Mouse (Mus musculus): ENCODE measurements around the gene Foxn3. TPM values are rescaled to one million over a fixed set of nuclear protein-coding genes. Genes with fewer than 3 reads are reported as not detected.

Foxn3 gene
- polyA plus RNA-seq, 1 experiment from 2014 or later: 87.3 TPM

- Histone ChIP-seq H3K27me3 (ENCODE audit: control insufficient read depth, insufficient read depth, low read length) (no peaks in the 10 kb centered on the region), H3K36me3 (ENCODE audit: control insufficient read depth, insufficient read depth, low read length) (no peaks in the 10 kb centered on the region), H3K4me3 (ENCODE audit: low read depth, low read length) (no peak overlapping the region), H3K27ac (ENCODE audit: low read depth, low read length) (no peak overlapping the region), H3K4me1 (replicated peaks; ENCODE audit: control insufficient read depth, insufficient read depth, low read length) (peaks cover 1% of the 10 kb centered on the region; the same call in 1 of the 2 replicates), H3K9ac (ENCODE audit: low read length) (no peak overlapping the region), H3K4me2 (ENCODE audit: low read depth, low read length, severe bottlenecking) (no peak overlapping the region), H3K9me3 (ENCODE audit: control insufficient read depth, low read length) (no peaks in the 10 kb centered on the region)
- no peak for DNase-seq (ENCODE audit: low spot score)
- no peak for ATAC-seq (replicated peaks; ENCODE audit: low FRiP score)
- WGBS: 83% methylated on average over 10 of the region's 10 CpGs
These were observed 303.2 kb downstream of the Foxn3 start for GRCm38 (mm10) chr12:99260171-99260570.

GRCm38 (mm10) chr12:99257570-99257969 is 305.8 kb downstream of the Foxn3 start:
- WGBS: 87% methylated on average over 5 of the region's 5 CpGs

GRCm38 (mm10) chr12:99256997-99257396 is 306.4 kb downstream of the Foxn3 start:
- Histone ChIP-seq H3K27ac (ENCODE audit: low read depth, low read length) (no peak overlapping the region), H3K9ac (ENCODE audit: low read length) (no peak overlapping the region), H3K4me2 (ENCODE audit: low read depth, low read length, severe bottlenecking) (no peak overlapping the region), H3K4me1 (replicated peaks; ENCODE audit: control insufficient read depth, insufficient read depth, low read length) (peaks cover 1% of the 10 kb centered on the region; the same call in 1 of the 2 replicates), H3K27me3 (ENCODE audit: control insufficient read depth, insufficient read depth, low read length) (no peaks in the 10 kb centered on the region), H3K4me3 (ENCODE audit: low read depth, low read length) (no peak overlapping the region), H3K36me3 (ENCODE audit: control insufficient read depth, insufficient read depth, low read length) (no peaks in the 10 kb centered on the region), H3K9me3 (ENCODE audit: control insufficient read depth, low read length) (no peaks in the 10 kb centered on the region)
- 92% methylated on average over 8 of the region's 8 CpGs for WGBS
- DNase-seq (ENCODE audit: low spot score): no peak
- ATAC-seq (replicated peaks; ENCODE audit: low FRiP score): no peak

More at GRCm38 (mm10) chr12:99257570-99257969, 305.8 kb downstream of the Foxn3 start:
- Histone ChIP-seq H3K4me3 (ENCODE audit: low read depth, low read length) (no peak overlapping the region), H3K36me3 (ENCODE audit: control insufficient read depth, insufficient read depth, low read length) (no peaks in the 10 kb centered on the region), H3K9ac (ENCODE audit: low read length) (no peak overlapping the region), H3K9me3 (ENCODE audit: control insufficient read depth, low read length) (no peaks in the 10 kb centered on the region), H3K27me3 (ENCODE audit: control insufficient read depth, insufficient read depth, low read length) (no peaks in the 10 kb centered on the region), H3K4me1 (replicated peaks; ENCODE audit: control insufficient read depth, insufficient read depth, low read length) (peaks cover 1% of the 10 kb centered on the region; the same call in 1 of the 2 replicates), H3K27ac (ENCODE audit: low read depth, low read length) (no peak overlapping the region), H3K4me2 (ENCODE audit: low read depth, low read length, severe bottlenecking) (no peak overlapping the region)
- DNase-seq (ENCODE audit: low spot score) (no peak), ATAC-seq (replicated peaks; ENCODE audit: low FRiP score) (no peak)

- Histone ChIP-seq H3K9me3 (ENCODE audit: control insufficient read depth, low read length) (no peaks in the 10 kb centered on the region), H3K36me3 (ENCODE audit: control insufficient read depth, insufficient read depth, low read length) (no peaks in the 10 kb centered on the region), H3K4me2 (ENCODE audit: low read depth, low read length, severe bottlenecking) (no peak overlapping the region), H3K4me1 (replicated peaks; ENCODE audit: control insufficient read depth, insufficient read depth, low read length) (peaks cover 1% of the 10 kb centered on the region; the same call in 1 of the 2 replicates), H3K27me3 (ENCODE audit: control insufficient read depth, insufficient read depth, low read length) (no peaks in the 10 kb centered on the region), H3K4me3 (ENCODE audit: low read depth, low read length) (no peak overlapping the region), H3K9ac (ENCODE audit: low read length) (no peak overlapping the region), H3K27ac (ENCODE audit: low read depth, low read length) (no peak overlapping the region)
- ATAC-seq (replicated peaks; ENCODE audit: low FRiP score): no peak
- no peak for DNase-seq (ENCODE audit: low spot score)
- 92% methylated on average over 5 of the region's 5 CpGs for WGBS
These were observed 306.9 kb downstream of the Foxn3 start for GRCm38 (mm10) chr12:99256463-99256862.

GRCm38 (mm10) chr12:99254436-99254835 is 308.9 kb downstream of the Foxn3 start:
- Histone ChIP-seq H3K4me1 (replicated peaks; ENCODE audit: control insufficient read depth, insufficient read depth, low read length) (0 out of 2 replicates have a peak, but pooled peaks cover 1% of the 10 kb centered on the region), H3K9me3 (ENCODE audit: control insufficient read depth, low read length) (no peaks in the 10 kb centered on the region), H3K36me3 (ENCODE audit: control insufficient read depth, insufficient read depth, low read length) (no peaks in the 10 kb centered on the region), H3K27ac (ENCODE audit: low read depth, low read length) (no peak overlapping the region), H3K9ac (ENCODE audit: low read length) (no peak overlapping the region), H3K4me3 (ENCODE audit: low read depth, low read length) (no peak overlapping the region), H3K4me2 (ENCODE audit: low read depth, low read length, severe bottlenecking) (no peak overlapping the region), H3K27me3 (ENCODE audit: control insufficient read depth, insufficient read depth, low read length) (no peaks in the 10 kb centered on the region)
- WGBS: 89% methylated on average over 8 of the region's 8 CpGs
- ATAC-seq (replicated peaks; ENCODE audit: low FRiP score): no peak
- DNase-seq (ENCODE audit: low spot score): no peak

- ATAC-seq (replicated peaks; ENCODE audit: low FRiP score): no peak
- Histone ChIP-seq H3K9ac (ENCODE audit: low read length) (no peak overlapping the region), H3K9me3 (ENCODE audit: control insufficient read depth, low read length) (no peaks in the 10 kb centered on the region), H3K36me3 (ENCODE audit: control insufficient read depth, insufficient read depth, low read length) (no peaks in the 10 kb centered on the region), H3K27ac (ENCODE audit: low read depth, low read length) (no peak overlapping the region), H3K4me2 (ENCODE audit: low read depth, low read length, severe bottlenecking) (no peak overlapping the region), H3K4me1 (replicated peaks; ENCODE audit: control insufficient read depth, insufficient read depth, low read length) (no peaks in the 10 kb centered on the region), H3K27me3 (ENCODE audit: control insufficient read depth, insufficient read depth, low read length) (no peaks in the 10 kb centered on the region), H3K4me3 (ENCODE audit: low read depth, low read length) (no peak overlapping the region)
- DNase-seq (ENCODE audit: low spot score): no peak
- 77% methylated on average over 10 of the region's 10 CpGs for WGBS
These were observed 309.8 kb downstream of the Foxn3 start for GRCm38 (mm10) chr12:99253562-99253961.

GRCm38 (mm10) chr12:99248606-99249005 is 314.8 kb downstream of the Foxn3 start:
- no peaks in the 10 kb centered on the region for H3K36me3 ChIP-seq (ENCODE audit: control insufficient read depth, insufficient read depth, low read length)
- no peak overlapping the region for H3K27ac ChIP-seq (ENCODE audit: low read depth, low read length)
- no peaks in the 10 kb centered on the region for H3K9me3 ChIP-seq (ENCODE audit: control insufficient read depth, low read length)
- ATAC-seq (replicated peaks; ENCODE audit: low FRiP score) (no peak), DNase-seq (ENCODE audit: low spot score) (no peak)
- H3K4me1 ChIP-seq (replicated peaks; ENCODE audit: control insufficient read depth, insufficient read depth, low read length): peaks cover 5% of the 10 kb centered on the region; the same call in 1 of the 2 replicates
- H3K4me2 ChIP-seq (ENCODE audit: low read depth, low read length, severe bottlenecking): no peak overlapping the region
- H3K27me3 ChIP-seq (ENCODE audit: control insufficient read depth, insufficient read depth, low read length): no peaks in the 10 kb centered on the region
- H3K4me3 ChIP-seq (ENCODE audit: low read depth, low read length): no peak overlapping the region
- 89% methylated on average over 8 of the region's 8 CpGs for WGBS
- no peak overlapping the region for H3K9ac ChIP-seq (ENCODE audit: low read length)

- Histone ChIP-seq H3K27me3 (ENCODE audit: control insufficient read depth, insufficient read depth, low read length) (no peaks in the 10 kb centered on the region), H3K9me3 (ENCODE audit: control insufficient read depth, low read length) (no peaks in the 10 kb centered on the region), H3K4me1 (replicated peaks; ENCODE audit: control insufficient read depth, insufficient read depth, low read length) (peaks cover 5% of the 10 kb centered on the region; the same call in 1 of the 2 replicates), H3K9ac (ENCODE audit: low read length) (no peak overlapping the region), H3K4me2 (ENCODE audit: low read depth, low read length, severe bottlenecking) (no peak overlapping the region), H3K27ac (ENCODE audit: low read depth, low read length) (no peak overlapping the region), H3K36me3 (ENCODE audit: control insufficient read depth, insufficient read depth, low read length) (no peaks in the 10 kb centered on the region), H3K4me3 (ENCODE audit: low read depth, low read length) (no peak overlapping the region)
- ATAC-seq (replicated peaks; ENCODE audit: low FRiP score) (no peak), DNase-seq (ENCODE audit: low spot score) (no peak)
- WGBS: 87% methylated on average over 6 of the region's 6 CpGs
These were observed 315.4 kb downstream of the Foxn3 start for GRCm38 (mm10) chr12:99247939-99248338.

- Histone ChIP-seq H3K4me3 (ENCODE audit: low read depth, low read length) (no peak overlapping the region), H3K27me3 (ENCODE audit: control insufficient read depth, insufficient read depth, low read length) (no peaks in the 10 kb centered on the region), H3K9me3 (ENCODE audit: control insufficient read depth, low read length) (no peaks in the 10 kb centered on the region), H3K27ac (ENCODE audit: low read depth, low read length) (no peak overlapping the region), H3K36me3 (ENCODE audit: control insufficient read depth, insufficient read depth, low read length) (no peaks in the 10 kb centered on the region), H3K4me1 (replicated peaks; ENCODE audit: control insufficient read depth, insufficient read depth, low read length) (peaks cover 5% of the 10 kb centered on the region; the same call in 1 of the 2 replicates), H3K4me2 (ENCODE audit: low read depth, low read length, severe bottlenecking) (no peak overlapping the region), H3K9ac (ENCODE audit: low read length) (no peak overlapping the region)
- DNase-seq (ENCODE audit: low spot score) (no peak), ATAC-seq (replicated peaks; ENCODE audit: low FRiP score) (no peak)
- 79% methylated on average over 10 of the region's 10 CpGs for WGBS
These were observed 316.2 kb downstream of the Foxn3 start for GRCm38 (mm10) chr12:99246984-99247746.

Measured in forebrain, embryonic 11.5 days (tissue).